Mouse (Mus musculus) CD8-positive naive resting alpha-beta T cell, adult 2 months (primary cell): ENCODE results near the gene Palm3.

Source experiments
- DNase-seq, 2 experiments: peaks; one replicate each; pipeline ENCODE4 v3.0.0; 2022; ENCODE audit warnings: low read depth in 2 of 2, low spot score in 2 of 2

Palm3 gene

GRCm38 (mm10) chr8:84023085-84023484 is 1.8 kb downstream of the Palm3 start:
- no peak for DNase-seq

GRCm38 (mm10) chr8:84023631-84024030 is 2.4 kb downstream of the Palm3 start:
- DNase-seq, result no peak

- DNase-seq, result peak; percentile 59 to 65
These were observed 2.9 kb downstream of the Palm3 start for GRCm38 (mm10) chr8:84024171-84024570.

GRCm38 (mm10) chr8:84025863-84026262 is 4.6 kb downstream of the Palm3 start:
- DNase-seq, result no peak

- no peak for DNase-seq
These were observed 6.2 kb downstream of the Palm3 start for GRCm38 (mm10) chr8:84027449-84027848.

GRCm38 (mm10) chr8:84029272-84029671 is 8.0 kb downstream of the Palm3 start:
- DNase-seq, result no peak

GRCm38 (mm10) chr8:84032777-84033176 is 11.5 kb downstream of the Palm3 start:
- DNase-seq, result no peak

GRCm38 (mm10) chr8:84038015-84038414 is 16.7 kb downstream of the Palm3 start:
- no peak for DNase-seq

GRCm38 (mm10) chr8:84039050-84039449 is 17.8 kb downstream of the Palm3 start:
- peak; percentile 75 to 82 for DNase-seq

GRCm38 (mm10) chr8:84042066-84042947 is 21.0 kb downstream of the Palm3 start, which contains the start of gene Il27ra:
Gene Il27ra, minus strand, starts transcription at chr8:84042589.
- DNase-seq, result peak; percentile 75 to 78

- DNase-seq, result no peak
These were observed 21.7 kb downstream of the Palm3 start for GRCm38 (mm10) chr8:84042948-84043342.

- DNase-seq, result no peak
These were observed 22.8 kb downstream of the Palm3 start for GRCm38 (mm10) chr8:84044103-84044502.

- DNase-seq, result no peak
These were observed 23.6 kb downstream of the Palm3 start, which contains the start of gene Rln3 for GRCm38 (mm10) chr8:84044900-84045299. Gene Rln3, minus strand, starts transcription at chr8:84045000.

GRCm38 (mm10) chr8:84046505-84046904 is 25.2 kb downstream of the Palm3 start:
- no peak for DNase-seq

- DNase-seq, result no peak
These were observed 26.9 kb downstream of the Palm3 start for GRCm38 (mm10) chr8:84048171-84048570.

- DNase-seq, result no peak
These were observed 31.5 kb downstream of the Palm3 start for GRCm38 (mm10) chr8:84052746-84053145.

- no peak for DNase-seq
These were observed 32.0 kb downstream of the Palm3 start for GRCm38 (mm10) chr8:84053229-84053628.

- no peak for DNase-seq
These were observed 36.6 kb downstream of the Palm3 start for GRCm38 (mm10) chr8:84057827-84058226.

- DNase-seq, result no peak
These were observed 38.0 kb downstream of the Palm3 start for GRCm38 (mm10) chr8:84059226-84059625.

- DNase-seq, result no peak
These were observed 39.0 kb downstream of the Palm3 start for GRCm38 (mm10) chr8:84060245-84060644.

- peak; percentile 41 to 58 for DNase-seq
These were observed 42.8 kb downstream of the Palm3 start for GRCm38 (mm10) chr8:84063861-84064610.

- no peak for DNase-seq
These were observed 43.8 kb downstream of the Palm3 start, which contains the start of gene Gm10643 for GRCm38 (mm10) chr8:84065037-84065436. Gene Gm10643, minus strand, starts transcription at chr8:84065137.
